Mouse (Mus musculus) adrenal gland, postnatal 14 days (tissue): Measurements from ENCODE around the gene Fgfr2. TPM values are rescaled to one million over a fixed set of nuclear protein-coding genes. Genes with fewer than 3 reads are reported as not detected.

ENCODE experiments used
- DNase-seq: peaks from one replicate; pipeline ENCODE4 v3.0.0; 2021; ENCODE audit warnings: mixed read lengths
- total RNA-seq: library from RNA; stranded (reverse); gene quantifications from 2 replicates; pipeline ENCODE4 v1.2.3, GENCODE M21; 2021

Fgfr2 gene
- total RNA-seq, 1 experiment from 2014 or later: 227 TPM

- DNase-seq: no peak
These were observed 465.6 kb downstream of the Fgfr2 start for GRCm38 (mm10) chr7:132657371-132658057.

DNA sequence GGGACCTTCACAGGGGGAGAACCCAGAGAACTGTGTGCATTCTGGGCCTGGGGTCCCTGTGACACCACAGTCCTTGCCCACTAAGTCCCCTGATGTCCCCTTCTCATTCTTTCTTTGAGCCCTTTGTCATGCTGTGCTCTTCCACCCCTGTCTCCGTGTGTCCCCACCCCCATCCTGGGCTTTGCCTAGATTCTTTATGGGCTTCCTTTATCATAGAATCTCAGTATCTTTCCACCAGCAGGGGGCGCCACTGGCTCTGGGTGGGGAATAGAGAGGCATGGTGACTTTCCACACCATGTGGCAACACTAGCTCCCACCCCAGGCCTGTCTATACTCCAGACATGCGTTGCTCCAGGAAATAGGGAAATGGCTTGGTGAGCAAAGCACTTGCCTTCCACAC, 466.6 kb downstream of the Fgfr2 start:
- peak; percentile 98 for DNase-seq

DNA sequence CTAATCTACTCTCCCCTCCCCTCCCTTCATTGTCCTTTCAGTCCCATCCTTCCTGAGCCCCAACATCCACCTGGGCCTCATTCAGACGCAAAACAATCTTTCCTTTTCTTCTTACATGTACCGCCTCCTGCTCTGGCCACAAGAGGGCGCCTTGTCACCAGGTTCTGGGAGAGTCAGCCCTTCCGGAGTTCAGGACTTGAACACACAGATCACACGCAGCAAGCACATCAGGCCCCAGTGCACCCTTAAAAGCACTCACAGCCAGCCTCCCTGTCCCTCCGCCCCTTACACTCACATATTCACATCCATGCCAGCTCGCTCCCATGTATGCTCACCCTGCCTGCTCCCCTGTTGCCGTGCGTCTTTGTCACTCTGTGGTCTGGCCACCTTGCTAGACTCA, 467.1 kb downstream of the Fgfr2 start:
- peak; percentile 94 for DNase-seq

DNA sequence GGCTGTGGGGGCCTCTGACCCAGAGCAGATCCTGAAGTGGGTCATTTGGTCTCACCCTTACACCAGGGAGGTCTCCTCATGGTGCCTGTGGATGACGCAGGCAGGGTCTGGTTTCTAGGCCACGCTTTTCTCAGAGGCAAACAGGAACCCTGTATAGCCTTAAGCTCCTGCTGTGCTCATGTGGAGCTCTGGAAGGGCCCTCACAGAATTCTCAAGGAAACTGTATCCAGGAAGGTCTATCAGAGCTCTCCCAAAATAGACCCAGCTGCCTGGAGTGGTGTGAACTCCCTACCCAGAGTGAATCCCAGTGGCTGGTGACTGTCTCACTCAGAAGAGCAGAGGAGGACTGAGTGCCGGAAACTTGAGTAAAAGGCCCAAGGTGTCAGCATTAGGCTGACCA, 468.7 kb downstream of the Fgfr2 start:
- DNase-seq: no peak

DNA sequence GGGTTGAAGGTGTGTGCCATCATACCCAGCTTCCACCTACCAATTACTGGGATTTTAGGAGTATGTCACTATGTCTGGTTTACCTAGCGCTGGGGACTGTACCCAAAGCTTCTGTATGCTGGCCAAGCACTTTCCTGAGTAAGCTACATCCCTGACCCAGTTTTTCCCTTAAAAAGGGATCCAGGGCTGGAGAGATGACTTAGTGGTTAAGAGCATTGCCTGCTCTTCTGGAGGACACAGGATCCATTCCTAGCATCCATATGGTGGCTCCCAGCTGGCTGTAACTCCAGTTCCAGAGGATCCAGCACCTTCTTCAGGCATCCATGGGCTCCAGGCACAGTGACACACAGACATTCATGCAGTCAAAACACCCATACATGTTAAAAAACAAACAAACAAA, 476.6 kb downstream of the Fgfr2 start:
- no peak for DNase-seq

GRCm38 (mm10) chr7:132644605-132645279, 478.4 kb downstream of the Fgfr2 start:
- no peak for DNase-seq

DNA sequence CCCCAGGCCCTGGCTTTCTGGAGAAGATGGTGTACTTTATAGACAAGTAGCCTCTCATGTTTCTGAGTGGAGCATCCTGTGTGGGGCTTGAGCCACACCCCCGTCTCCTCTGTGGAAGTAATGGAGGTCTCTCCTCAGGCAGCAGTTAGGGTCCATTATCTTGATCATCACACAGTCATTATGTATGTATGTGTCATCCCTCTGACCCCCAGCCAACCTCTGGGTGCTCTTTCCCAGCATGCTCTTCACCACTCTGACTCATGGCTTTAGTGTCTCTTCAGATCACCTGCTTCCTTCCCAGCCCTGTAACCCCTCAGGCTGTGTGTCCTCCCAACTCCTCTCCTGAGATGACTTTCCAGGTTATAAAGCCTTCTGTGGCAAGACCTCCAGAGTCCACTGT, 481.5 kb downstream of the Fgfr2 start:
- no peak for DNase-seq

DNA sequence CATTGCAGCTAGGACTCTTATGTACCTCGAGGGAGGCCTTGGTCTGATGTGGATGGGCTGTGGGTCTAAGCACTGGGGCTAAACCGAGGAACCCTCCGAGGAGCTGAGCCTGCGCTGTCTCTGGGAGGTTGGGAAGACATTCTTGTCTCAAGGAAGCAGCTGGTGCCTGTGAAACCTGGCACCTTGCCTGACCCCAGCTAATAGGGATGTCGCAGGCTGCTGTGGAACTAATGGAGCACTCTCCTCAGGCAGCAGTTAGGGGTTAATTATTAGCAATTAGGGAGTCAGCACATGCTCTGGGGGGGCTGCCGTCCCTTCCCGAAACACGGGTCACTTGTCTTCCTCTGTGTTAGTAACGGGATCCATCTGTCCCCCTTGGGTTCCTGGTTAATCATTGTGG, 482.2 kb downstream of the Fgfr2 start:
- no peak for DNase-seq

DNA sequence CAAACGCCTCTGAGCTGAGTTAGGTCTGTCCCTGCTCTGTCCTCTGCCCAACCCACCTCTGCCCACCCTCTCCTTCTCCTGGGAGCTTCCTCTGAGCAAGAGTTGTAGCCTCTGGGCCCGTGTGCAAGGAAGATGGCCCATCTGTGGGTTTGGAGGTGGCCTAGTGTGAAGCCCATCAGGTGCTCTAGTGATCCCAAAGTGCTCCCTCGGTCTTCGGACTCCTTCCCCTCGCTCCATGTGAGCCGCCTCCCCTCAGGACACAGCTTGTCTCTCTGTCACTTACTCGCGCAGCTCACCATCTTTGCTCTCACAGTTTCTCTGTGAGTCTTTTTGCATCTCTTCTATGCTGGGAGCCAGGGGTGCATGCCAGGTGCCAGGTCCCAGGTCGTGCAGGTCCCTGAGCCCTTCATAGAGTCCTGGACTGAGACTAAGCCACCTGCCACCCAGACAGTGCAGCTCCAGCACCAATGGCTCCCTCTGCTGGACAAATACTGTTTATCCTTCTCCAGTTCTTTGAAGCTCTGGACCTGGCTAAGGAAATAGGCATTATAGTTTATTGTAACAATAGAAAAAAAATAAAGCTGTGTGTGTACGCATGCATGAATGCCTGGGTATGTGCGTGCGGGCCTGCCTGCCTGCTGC, 484.6 kb downstream of the Fgfr2 start:
- peak; percentile 69 for DNase-seq

GRCm38 (mm10) chr7:132637292-132637691, 485.9 kb downstream of the Fgfr2 start:
- no peak for DNase-seq

DNA sequence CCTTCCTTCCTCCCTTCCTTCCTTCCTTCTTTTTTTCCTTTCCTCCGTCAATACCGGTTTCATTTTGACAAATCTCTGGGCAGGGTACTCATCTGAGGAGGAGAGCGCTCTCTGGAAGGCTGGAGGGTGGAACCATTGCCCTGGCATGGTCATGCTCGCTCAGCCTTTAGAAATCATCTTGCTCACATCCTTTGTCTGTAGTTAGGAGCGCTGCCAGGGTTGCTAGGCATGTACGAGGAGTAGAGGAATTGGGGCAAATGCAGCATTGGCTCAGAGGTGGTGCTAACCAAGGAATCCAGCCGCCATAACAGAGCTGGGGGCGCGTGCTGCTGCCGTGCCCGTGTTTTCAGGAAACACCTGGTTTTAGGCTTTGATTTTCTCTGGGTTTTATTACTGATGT, 491.8 kb downstream of the Fgfr2 start:
- no peak for DNase-seq

- no peak for DNase-seq
These were observed 495.7 kb downstream of the Fgfr2 start for GRCm38 (mm10) chr7:132627448-132627847.

GRCm38 (mm10) chr7:132626174-132626573, 497.0 kb downstream of the Fgfr2 start:
- DNase-seq: no peak

DNA sequence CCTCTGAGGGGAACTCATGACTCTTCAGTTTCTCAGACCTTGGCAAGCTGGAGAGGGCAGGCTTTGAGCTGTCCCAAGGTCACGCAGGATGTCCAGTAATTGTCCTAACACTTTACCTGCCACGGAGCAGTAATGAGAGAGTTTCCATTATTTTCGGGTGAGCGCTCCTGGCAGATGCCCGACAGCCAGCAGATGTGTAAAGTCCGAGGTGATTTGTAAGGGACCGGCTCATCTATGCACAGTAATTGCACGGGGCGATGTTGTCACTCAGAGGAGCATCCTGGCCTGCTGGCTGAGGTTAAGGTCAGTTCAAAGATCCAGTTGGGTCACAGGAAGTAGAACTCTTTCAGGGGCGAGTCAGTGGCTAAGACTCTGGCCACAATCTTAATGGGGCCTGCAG, 499.0 kb downstream of the Fgfr2 start:
- DNase-seq: no peak

GRCm38 (mm10) chr7:132619975-132620918, 502.9 kb downstream of the Fgfr2 start:
- no peak for DNase-seq

DNA sequence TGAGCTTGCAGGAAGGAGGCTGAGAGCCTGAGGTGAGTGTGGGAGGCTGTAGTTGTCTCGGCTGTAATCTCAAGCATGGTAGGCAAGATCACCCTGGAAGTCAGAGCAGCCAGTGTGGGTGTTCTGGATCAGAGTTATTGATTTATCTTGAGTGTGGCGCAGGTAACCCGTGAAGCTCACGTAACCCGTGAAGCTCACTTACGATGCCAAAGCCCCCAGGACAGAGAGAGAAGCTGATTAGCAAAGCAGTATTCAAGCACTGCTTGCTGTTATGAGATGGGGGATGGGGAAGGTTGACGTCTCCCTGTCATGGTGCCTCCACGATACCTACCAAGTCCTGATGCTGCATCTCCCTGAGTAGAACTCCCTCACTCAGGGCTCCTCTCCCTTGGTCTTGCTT, 503.6 kb downstream of the Fgfr2 start:
- DNase-seq: no peak

GRCm38 (mm10) chr7:132617021-132617564, 506.1 kb downstream of the Fgfr2 start:
- DNase-seq: no peak

GRCm38 (mm10) chr7:132616391-132616790, 506.8 kb downstream of the Fgfr2 start:
- no peak for DNase-seq

DNA sequence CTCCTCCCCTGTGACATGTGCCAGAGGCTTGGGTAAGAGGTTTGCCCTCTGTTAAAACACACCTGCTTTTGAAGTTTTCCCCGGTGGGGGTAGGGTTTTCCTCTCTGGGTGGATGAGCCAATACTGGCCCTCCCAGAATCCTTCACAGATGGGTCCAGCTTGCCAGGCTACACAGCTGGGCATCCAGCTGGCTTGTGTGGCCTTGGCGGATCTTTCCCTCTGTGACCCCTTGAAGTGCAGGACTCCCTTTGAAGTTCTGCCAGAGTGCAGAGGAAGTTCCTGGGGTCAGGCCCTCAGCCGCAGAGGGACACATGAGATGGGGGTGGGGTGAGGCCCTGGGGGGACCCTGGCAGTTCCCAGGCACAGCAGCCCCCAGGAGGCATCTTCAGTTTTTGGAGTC, 507.8 kb downstream of the Fgfr2 start:
- peak; percentile 57 for DNase-seq

DNA sequence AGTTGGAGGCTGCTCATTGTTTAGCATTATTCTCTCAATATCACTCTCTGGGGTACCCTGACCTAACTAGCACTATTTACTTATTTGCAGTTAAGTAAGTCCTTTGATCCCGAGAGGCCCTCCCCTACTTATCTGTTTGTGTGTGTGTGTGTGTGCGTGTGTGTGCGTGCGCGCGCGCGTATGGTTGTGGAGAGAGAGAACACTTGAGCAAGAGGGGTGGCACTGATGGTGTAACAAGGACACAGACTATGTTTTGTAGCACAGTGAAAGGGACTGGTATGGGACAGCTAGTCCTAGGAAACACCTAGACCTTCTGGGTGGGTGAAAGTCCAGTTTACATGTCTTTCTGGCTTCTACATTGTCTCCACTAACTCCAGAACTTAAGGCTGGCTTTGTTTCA, 511.6 kb downstream of the Fgfr2 start:
- no peak for DNase-seq

DNA sequence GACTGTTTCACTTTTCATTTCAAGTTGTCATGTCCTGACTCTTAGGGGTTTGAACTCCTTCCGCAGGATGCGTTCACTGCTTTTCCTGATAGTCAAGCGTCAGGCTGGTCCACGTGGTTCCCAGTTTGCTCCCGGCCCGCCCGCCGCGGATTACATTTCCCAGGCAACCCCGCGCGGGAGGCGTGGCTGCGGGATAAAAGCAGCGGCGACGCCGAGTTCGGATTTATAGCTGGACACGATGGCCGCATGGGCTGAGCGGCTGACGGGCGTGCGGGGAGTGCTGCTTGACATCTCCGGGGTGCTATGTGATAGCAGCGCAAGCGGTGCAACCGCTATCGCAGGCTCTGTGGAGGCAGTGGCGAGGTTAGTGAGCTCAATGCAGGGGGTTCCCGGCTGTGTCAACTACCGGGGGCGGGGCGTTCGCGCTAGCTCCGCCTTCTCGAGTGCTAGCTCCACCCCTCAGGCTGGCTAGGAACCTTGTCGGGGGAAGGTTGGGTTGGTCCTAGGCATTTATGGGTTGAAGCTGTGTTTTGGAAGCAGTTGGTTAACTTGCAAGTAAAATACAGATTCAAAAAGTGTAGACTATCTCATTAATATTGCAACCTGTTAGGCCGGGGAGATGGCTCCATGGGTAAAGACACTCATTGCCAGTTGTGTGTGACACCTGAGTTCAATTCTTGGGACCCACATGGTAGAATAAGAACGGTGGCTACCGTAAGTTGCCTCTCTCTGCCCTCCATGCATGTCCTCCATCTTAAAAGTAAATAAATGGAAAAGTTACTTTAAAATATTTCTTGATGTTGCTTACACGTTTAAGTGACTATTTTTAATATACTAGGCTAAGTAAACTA, 512.5 kb downstream of the Fgfr2 start, which contains the start of gene Lhpp:
TSS of gene Lhpp (plus strand) at position 171 of the 851 bp plus-strand sequence.
- DNase-seq: peak; percentile 93
